Mouse (Mus musculus): ENCODE measurements at regions not wholly inside any gene's neighbourhood (a gene's known extent, or its start where the extent isn't known, plus 50 kb on each side); places are given as distances from the start of the nearest gene placed in this dataset.

DNA sequence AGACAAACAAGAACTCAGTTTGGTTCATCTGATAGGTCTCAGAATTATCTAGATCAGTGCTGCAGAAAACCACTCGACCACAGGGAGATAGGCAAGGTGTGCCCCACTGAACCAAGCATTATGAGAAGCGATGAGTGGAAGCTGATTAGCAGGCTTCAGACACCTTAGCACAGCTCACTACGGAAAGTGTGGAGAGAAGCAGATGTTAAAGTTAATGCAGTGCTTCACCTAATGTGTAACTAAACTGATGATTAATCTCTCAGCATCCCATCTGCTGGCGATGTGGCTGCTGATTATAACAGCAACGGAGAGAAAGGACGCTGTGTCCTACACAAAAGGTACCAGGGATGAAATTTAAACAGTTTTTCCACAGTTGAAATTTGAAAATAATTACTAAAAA, 1517.8 kb upstream of the Pcdh20 start:
- 35% methylated on average over 6 of the region's 6 CpGs for WGBS
- H3K27me3 ChIP-seq (ENCODE audit: control insufficient read depth, insufficient read depth, low read length) = no peaks in the 10 kb centered on the region
- H3K27ac ChIP-seq (ENCODE audit: low read depth, low read length) = no peak overlapping the region
- ATAC-seq (ENCODE audit: low read depth) = peak; percentile 60
- no peaks in the 10 kb centered on the region for H3K4me1 ChIP-seq (ENCODE audit: control insufficient read depth, insufficient read depth, low read length)
- no peak overlapping the region for H3K4me2 ChIP-seq (ENCODE audit: low read depth, low read length)
- H3K4me3 ChIP-seq (ENCODE audit: low read depth, low read length) = no peak overlapping the region
- H3K36me3 ChIP-seq (ENCODE audit: control insufficient read depth, insufficient read depth, low read length) = no peaks in the 10 kb centered on the region
- no peak overlapping the region for H3K9ac ChIP-seq (replicated peaks; ENCODE audit: low read depth, low read length)
- H3K9me3 ChIP-seq (ENCODE audit: control insufficient read depth, low read length) = no peaks in the 10 kb centered on the region

GRCm38 (mm10) chr14:89986072-89986471, 1514.9 kb upstream of the Pcdh20 start:
- Histone ChIP-seq H3K4me2 (ENCODE audit: low read depth, low read length) (no peak overlapping the region), H3K9ac (replicated peaks; ENCODE audit: low read depth, low read length) (no peak overlapping the region), H3K4me3 (ENCODE audit: low read depth, low read length) (no peak overlapping the region), H3K9me3 (ENCODE audit: control insufficient read depth, low read length) (no peaks in the 10 kb centered on the region), H3K4me1 (ENCODE audit: control insufficient read depth, insufficient read depth, low read length) (no peaks in the 10 kb centered on the region), H3K36me3 (ENCODE audit: control insufficient read depth, insufficient read depth, low read length) (no peaks in the 10 kb centered on the region), H3K27ac (ENCODE audit: low read depth, low read length) (no peak overlapping the region), H3K27me3 (ENCODE audit: control insufficient read depth, insufficient read depth, low read length) (no peaks in the 10 kb centered on the region)
- ATAC-seq (ENCODE audit: low read depth) = no peak
- 37% methylated on average over 1 of the region's 1 CpGs for WGBS

DNA sequence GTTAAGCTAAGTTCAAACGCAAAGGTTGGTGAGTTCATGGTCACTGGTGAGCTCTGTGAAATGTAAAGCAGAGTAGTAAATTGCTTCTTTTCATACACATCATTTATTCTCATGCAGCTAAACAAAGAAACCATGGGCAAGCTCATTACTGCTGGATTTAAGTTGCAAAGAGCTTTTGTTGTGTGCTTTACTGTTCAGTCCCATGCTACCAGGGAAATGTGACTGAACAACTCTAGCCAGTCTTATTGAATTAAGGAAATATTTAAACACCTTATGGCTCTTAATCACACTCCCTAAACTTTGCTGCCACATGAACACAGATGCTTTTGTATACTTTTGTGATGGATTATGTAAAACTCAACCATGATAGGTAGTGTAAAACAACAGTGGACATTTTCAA, 1514.4 kb upstream of the Pcdh20 start:
- H3K27ac ChIP-seq (ENCODE audit: low read depth, low read length) = no peak overlapping the region
- H3K4me3 ChIP-seq (ENCODE audit: low read depth, low read length) = no peak overlapping the region
- H3K36me3 ChIP-seq (ENCODE audit: control insufficient read depth, insufficient read depth, low read length) = no peaks in the 10 kb centered on the region
- no peak overlapping the region for H3K9ac ChIP-seq (replicated peaks; ENCODE audit: low read depth, low read length)
- no peaks in the 10 kb centered on the region for H3K4me1 ChIP-seq (ENCODE audit: control insufficient read depth, insufficient read depth, low read length)
- H3K4me2 ChIP-seq (ENCODE audit: low read depth, low read length) = no peak overlapping the region
- no peak for ATAC-seq (ENCODE audit: low read depth)
- H3K9me3 ChIP-seq (ENCODE audit: control insufficient read depth, low read length) = no peaks in the 10 kb centered on the region
- H3K27me3 ChIP-seq (ENCODE audit: control insufficient read depth, insufficient read depth, low read length) = no peaks in the 10 kb centered on the region
- WGBS = 16% methylated on average over 1 of the region's 1 CpGs
